Mouse (Mus musculus) liver, embryonic 14.5 days (tissue): ENCODE results near the gene Slc35c2. TPM values are rescaled to one million over a fixed set of nuclear protein-coding genes. Genes with fewer than 3 reads are reported as not detected.

Source experiments
- ATAC-seq: fragments of 200-750 bp; cut with Nextera tagmentation; 2 replicates; pipeline ENCODE4 v1.8.0; 2017; ENCODE audit warnings: moderate number of reproducible peaks, mild to moderate bottlenecking, moderate library complexity; ENCODE audit not compliant: insufficient read depth
- DNase-seq, 3 experiments: peaks; one replicate each; pipeline ENCODE4 v3.0.0-alpha.2; 2012 to 2013; ENCODE audit warnings: low read depth in 3 of 3, low spot score in 3 of 3
- H3K27ac ChIP-seq: fragments of 300-500 bp; sonication (generic); 2 replicates; pipeline ENCODE4 v1.5.1; 2014; ENCODE audit warnings: moderate library complexity, mild to moderate bottlenecking, control low read depth, inconsistent platforms
- H3K27me3 ChIP-seq: fragments of 300-500 bp; sonication (generic); 2 replicates; pipeline ENCODE4 v1.6.1; 2014; ENCODE audit warnings: mild to moderate bottlenecking, low read length, moderate library complexity; ENCODE audit not compliant: control insufficient read depth, insufficient read depth
- H3K36me3 ChIP-seq: fragments of 300-500 bp; sonication (generic); replicated peaks from 2 replicates; pipeline ENCODE4 v1.6.1; 2014; ENCODE audit warnings: low read depth; ENCODE audit not compliant: control insufficient read depth, insufficient read depth
- H3K4me1 ChIP-seq, 2 experiments: fragments of 200-500 bp in 1 of 2; fragments of 300-500 bp in 1 of 2; sonication (generic) in 1 of 2; replicated peaks; 2 replicates each; pipeline ENCODE4 v1.6.1; 2012 to 2014; ENCODE audit warnings: antibody characterized with exemption in 1 of 2, inconsistent platforms in 1 of 2, low read length in 1 of 2; ENCODE audit not compliant: control insufficient read depth in 2 of 2, insufficient read depth in 2 of 2
- H3K4me2 ChIP-seq: fragments of 300-500 bp; sonication (generic); 2 replicates; pipeline ENCODE4 v1.6.1; 2014; ENCODE audit warnings: low read depth, mild to moderate bottlenecking, control low read depth, moderate library complexity
- H3K4me3 ChIP-seq, 2 experiments: fragments of 200-500 bp in 1 of 2; fragments of 300-500 bp in 1 of 2; sonication (generic) in 1 of 2; 2 replicates each; pipeline ENCODE4 v1.5.1; 2012 to 2014; ENCODE audit warnings: low read depth in 2 of 2, low read length in 2 of 2, mild to moderate bottlenecking in 2 of 2, control low read depth in 1 of 2, inconsistent platforms in 1 of 2, moderate library complexity in 1 of 2; ENCODE audit not compliant: insufficient read depth in 1 of 2
- H3K9ac ChIP-seq: fragments of 300-500 bp; sonication (generic); replicated peaks from 2 replicates; pipeline ENCODE4 v1.6.1; 2014; ENCODE audit warnings: mild to moderate bottlenecking, control low read depth, moderate library complexity
- H3K9me3 ChIP-seq: fragments of 300-500 bp; sonication (generic); 2 replicates; pipeline ENCODE4 v1.6.1; 2016; ENCODE audit warnings: low read length, mixed read lengths; ENCODE audit not compliant: control insufficient read depth
- CTCF ChIP-seq: IDR thresholded peaks from 2 replicates; pipeline ENCODE4 v1.5.1; 2016; ENCODE audit warnings: antibody characterized with exemption, low read depth, control low read depth
- EP300 ChIP-seq: IDR thresholded peaks from 2 replicates; pipeline ENCODE4 v1.6.1; 2016; ENCODE audit warnings: antibody characterized with exemption, low read depth
- WGBS: fragments of 180-500 bp; shearing (Covaris S2); extraction: QIAGEN DNeasy Blood & Tissue Kit; methylation state at CpG from one replicate; pipeline ENCODE4 v1.1.7; 2014; ENCODE audit not compliant: insufficient replicate concordance; 5-methylcytosine and 5-hydroxymethylcytosine counted together
- polyA plus RNA-seq, 2 experiments: library from polyadenylated mRNA; depleted of rRNA in 1 of 2; stranded (reverse) in 1 of 2; unstranded in 1 of 2; fragments of >200 nt; fragmentation: Nextera tagmentation in 1 of 2; extraction: Ambion mirVana in 1 of 2; gene quantifications; 2 replicates each; pipeline versions ENCODE4 v1.2.1 to v1.2.3; 2012 to 2014

Gene Slc35c2
- polyA plus RNA-seq, 2 experiments: 20.4 to 27.3 TPM

- no peaks in the 10 kb centered on the region for H3K27me3 ChIP-seq
- no peak overlapping the region for H3K27ac ChIP-seq
- TF ChIP-seq CTCF: peak; percentile 82
- TF ChIP-seq EP300: no peak
- ATAC-seq: no peak
- no peaks in the 10 kb centered on the region for H3K36me3 ChIP-seq
- no peak overlapping the region for H3K4me2 ChIP-seq
- no peak overlapping the region for H3K9ac ChIP-seq
- H3K4me3 ChIP-seq: no peak overlapping the region
- H3K9me3 ChIP-seq: no peaks in the 10 kb centered on the region
- WGBS: 41% methylated on average over 8 of the region's 8 CpGs
- H3K4me1 ChIP-seq: no peaks in the 10 kb centered on the region
- no peak for DNase-seq
Observed at GRCm38 (mm10) chr2:165275824-165276223, 11.8 kb downstream of the Slc35c2 start.

- no peak for TF ChIP-seq CTCF
- no peak for TF ChIP-seq EP300
- Histone ChIP-seq H3K36me3 (no peaks in the 10 kb centered on the region), H3K9me3 (no peaks in the 10 kb centered on the region), H3K4me2 (no peak overlapping the region), H3K4me1 (no peaks in the 10 kb centered on the region), H3K27ac (no peak overlapping the region), H3K9ac (no peak overlapping the region), H3K27me3 (no peaks in the 10 kb centered on the region), H3K4me3 (no peak overlapping the region)
- DNase-seq (no peak), ATAC-seq (no peak)
- 66% methylated on average over 8 of the region's 8 CpGs for WGBS
Observed at GRCm38 (mm10) chr2:165275124-165275640, 12.5 kb downstream of the Slc35c2 start.

DNA sequence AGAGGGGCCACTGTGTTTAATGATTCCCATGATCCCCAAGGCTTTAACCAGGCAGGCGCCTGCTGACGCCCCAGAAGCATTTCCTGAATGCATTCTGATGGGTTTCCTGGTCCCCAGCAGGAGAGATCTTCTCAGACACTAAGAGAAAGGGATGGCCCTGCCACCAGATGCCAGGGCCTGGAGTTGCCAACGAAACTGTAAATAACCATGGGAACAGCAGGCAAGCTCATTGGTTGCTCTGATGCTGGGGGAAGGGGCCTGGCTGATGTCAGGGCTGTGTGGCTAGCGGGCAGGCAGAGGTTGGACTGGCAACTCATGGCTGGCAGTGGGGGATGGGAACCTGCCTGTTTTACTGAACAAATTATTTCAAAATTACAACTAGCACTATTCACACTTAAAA, 14.1 kb downstream of the Slc35c2 start:
- Histone ChIP-seq H3K9ac (no peak overlapping the region), H3K9me3 (no peaks in the 10 kb centered on the region), H3K27ac (no peak overlapping the region), H3K36me3 (no peaks in the 10 kb centered on the region), H3K27me3 (no peaks in the 10 kb centered on the region), H3K4me2 (no peak overlapping the region), H3K4me3 (no peak overlapping the region), H3K4me1 (no peaks in the 10 kb centered on the region)
- no peak for ATAC-seq
- no peak for DNase-seq
- TF ChIP-seq CTCF: no peak
- TF ChIP-seq EP300: no peak
- WGBS: 20% methylated on average over 4 of the region's 4 CpGs

DNA sequence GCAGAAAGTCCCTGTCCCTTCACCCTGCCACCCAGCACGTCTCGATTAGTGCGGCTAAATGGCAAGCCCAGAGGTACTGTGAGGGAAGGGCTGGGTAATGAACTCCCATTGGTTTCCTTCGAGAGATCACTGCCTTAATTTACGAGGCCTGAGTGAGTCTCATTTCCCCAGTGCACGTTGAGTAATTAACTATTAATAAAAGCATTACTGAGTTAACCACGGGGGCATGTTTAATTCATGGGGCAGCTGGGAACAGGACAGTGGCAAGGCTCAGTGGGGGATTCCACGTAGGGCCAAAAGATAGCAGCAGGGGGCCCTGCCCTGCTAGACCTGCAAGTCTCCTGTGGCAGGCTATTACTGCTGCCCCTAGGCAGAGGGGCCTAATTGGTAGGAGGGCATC, 16.3 kb downstream of the Slc35c2 start:
- Histone ChIP-seq H3K4me3 (no peak overlapping the region), H3K4me2 (no peak overlapping the region), H3K27me3 (no peaks in the 10 kb centered on the region), H3K27ac (no peak overlapping the region), H3K4me1 (no peaks in the 10 kb centered on the region), H3K36me3 (no peaks in the 10 kb centered on the region), H3K9me3 (no peaks in the 10 kb centered on the region), H3K9ac (no peak overlapping the region)
- TF ChIP-seq EP300 (no peak), CTCF (no peak)
- DNase-seq (no peak), ATAC-seq (no peak)
- 20% methylated on average over 8 of the region's 8 CpGs for WGBS

GRCm38 (mm10) chr2:165270858-165271257, 16.8 kb downstream of the Slc35c2 start:
- Histone ChIP-seq H3K36me3 (no peaks in the 10 kb centered on the region), H3K4me2 (no peak overlapping the region), H3K9me3 (no peaks in the 10 kb centered on the region), H3K9ac (no peak overlapping the region), H3K4me3 (no peak overlapping the region), H3K4me1 (no peaks in the 10 kb centered on the region), H3K27me3 (no peaks in the 10 kb centered on the region), H3K27ac (no peak overlapping the region)
- ATAC-seq (no peak), DNase-seq (no peak)
- TF ChIP-seq CTCF: no peak
- TF ChIP-seq EP300: no peak
- 31% methylated on average over 7 of the region's 7 CpGs for WGBS
